Mouse (Mus musculus) left cerebral cortex, postnatal 10 days (tissue): ENCODE data around the gene Epas1. TPM values are rescaled to one million over a fixed set of nuclear protein-coding genes. Genes with fewer than 3 reads are reported as not detected.
A peak's percentile ranks its signal among the peaks of the same experiment; 100 is the strongest.

Source experiments
- DNase-seq, 2 experiments: peaks; one replicate each; pipeline ENCODE4 v3.0.0; 2021 to 2022; ENCODE audit warnings: low spot score in 2 of 2, mixed read lengths in 1 of 2; ENCODE audit errors: extremely low spot score in 1 of 2
- intact Hi-C: fragments of 180-260 bp; cut with DNase I; formaldehyde crosslinking; loops from one replicate; pipeline ENCODE4 v1.15.1; 2025
- total RNA-seq, 2 experiments: library from RNA; stranded (reverse); gene quantifications; 2 replicates each; pipeline ENCODE4 v1.2.3; 2021

The Epas1 gene
- total RNA-seq, 2 experiments from 2014 or later = 76.6 to 77.3 TPM

- no peak for DNase-seq
- intact Hi-C loops = no loop called here
Measured at GRCm38 (mm10) chr17:86780708-86781318, 27.3 kb downstream of the Epas1 start.

DNA sequence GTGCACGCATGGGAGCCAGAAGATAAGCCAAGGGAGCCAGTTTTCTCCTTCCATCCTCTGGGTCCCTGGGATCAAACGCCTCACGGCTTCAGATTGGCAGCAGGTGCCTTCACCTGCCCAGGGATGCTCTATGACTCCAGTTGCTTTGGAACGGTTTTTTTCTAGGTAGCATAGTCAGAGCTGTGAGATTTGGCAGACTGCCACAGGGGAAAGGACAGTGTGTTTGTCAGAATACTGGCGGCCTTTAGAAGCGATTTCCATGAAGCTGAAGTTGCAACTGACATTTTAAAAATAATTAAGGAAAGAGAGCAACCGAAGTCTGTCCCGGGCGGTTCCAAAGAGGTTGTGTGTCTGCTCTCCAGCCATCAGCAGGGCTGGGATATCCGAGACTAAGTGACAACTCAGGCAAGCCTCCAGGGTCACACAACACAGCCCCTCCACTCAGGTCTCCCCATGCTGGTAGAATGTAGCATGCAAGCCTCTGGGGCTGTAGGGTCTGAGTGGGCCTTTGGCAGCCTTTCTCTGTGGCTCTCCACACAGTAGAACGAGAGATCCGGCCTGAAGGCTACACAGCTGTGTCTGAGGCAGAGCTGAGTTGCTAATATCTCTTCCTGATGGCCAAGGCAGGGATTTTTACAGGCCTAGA, 28.4 kb downstream of the Epas1 start:
- peak in 1 of 2 experiments; percentile 66 for DNase-seq
- intact Hi-C loops = no loop called here

- DNase-seq = no peak
- intact Hi-C loops = no loop called here
Measured at GRCm38 (mm10) chr17:86784405-86784977, 31.0 kb downstream of the Epas1 start.

- DNase-seq = peak in 1 of 2 experiments; percentile 55
- intact Hi-C loops = loop anchor here (5.0 kb wide), 1 partner anchor 33 kb away; the partner anchor contains the start of gene Epas1
Measured at GRCm38 (mm10) chr17:86785612-86786011, 32.1 kb downstream of the Epas1 start.

DNA sequence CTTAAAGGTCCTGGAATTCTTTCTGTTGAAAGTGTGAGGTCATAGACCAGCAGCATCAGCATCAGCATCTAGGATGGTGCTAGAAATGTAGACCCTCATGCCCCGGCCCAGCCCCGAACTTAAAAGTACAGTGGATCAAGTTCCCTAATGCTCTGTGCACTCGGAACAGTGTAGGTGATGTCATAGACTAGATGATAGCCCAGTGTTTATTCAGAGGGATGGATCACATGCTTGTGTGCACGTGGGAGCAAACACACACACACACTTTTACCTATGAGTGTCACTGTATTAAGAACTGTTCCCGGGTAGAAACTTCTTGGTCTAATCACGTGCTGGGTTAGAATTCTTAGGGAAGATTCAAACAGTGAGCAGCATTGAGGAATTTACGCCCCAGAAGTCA, 33.0 kb downstream of the Epas1 start:
- DNase-seq = no peak
- intact Hi-C loops = loop anchor here (5.0 kb wide), 1 partner anchor 34 kb away; the partner anchor contains the start of gene Epas1

- DNase-seq = no peak
- intact Hi-C loops = loop anchor here (5.0 kb wide), 1 partner anchor 36 kb away; the partner anchor contains the start of gene Epas1
Measured at GRCm38 (mm10) chr17:86787805-86788204, 34.3 kb downstream of the Epas1 start.

GRCm38 (mm10) chr17:86788316-86788715, 34.8 kb downstream of the Epas1 start:
- DNase-seq = peak in 1 of 2 experiments; percentile 79
- intact Hi-C loops = loop anchor here (5.0 kb wide), 1 partner anchor 36 kb away; the partner anchor contains the start of gene Epas1

GRCm38 (mm10) chr17:86791925-86792324, 38.4 kb downstream of the Epas1 start:
- intact Hi-C loops = no loop called here
- no peak for DNase-seq

DNA sequence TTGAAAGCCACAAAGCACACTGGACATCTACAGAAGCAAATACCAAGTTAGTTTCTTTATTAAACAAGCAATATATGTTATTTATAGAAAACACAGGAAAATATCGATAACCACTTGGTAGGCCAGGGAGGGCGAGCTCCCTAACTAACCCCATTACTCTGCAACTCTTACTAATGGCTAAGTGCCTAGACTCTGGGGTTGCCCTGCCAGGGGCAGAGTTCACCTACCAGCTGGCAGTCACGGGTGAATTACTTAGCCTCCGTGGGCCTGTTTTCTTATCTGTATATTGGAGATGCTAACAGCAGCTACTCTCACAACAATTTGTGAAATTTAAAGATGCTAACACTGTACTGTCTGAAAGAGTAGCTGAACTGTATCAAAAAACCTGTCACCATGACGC, 42.3 kb downstream of the Epas1 start:
- DNase-seq = no peak

GRCm38 (mm10) chr17:86797031-86797430, 43.5 kb downstream of the Epas1 start:
- no peak for DNase-seq
- intact Hi-C loops = loop anchor here (5.0 kb wide), 1 partner anchor 40 kb away; no protein-coding TSS in a partner anchor

More for the DNA sequence above, 42.3 kb downstream of the Epas1 start:
- intact Hi-C loops = loop anchor here (5.0 kb wide), 1 partner anchor 38 kb away; no protein-coding TSS in a partner anchor

- no peak for DNase-seq
Measured at GRCm38 (mm10) chr17:86798460-86798859, 45.0 kb downstream of the Epas1 start.

GRCm38 (mm10) chr17:86798951-86799350, 45.5 kb downstream of the Epas1 start:
- intact Hi-C loops = loop anchor here (5.0 kb wide), 1 partner anchor 42 kb away; no protein-coding TSS in a partner anchor
- DNase-seq = no peak

More at GRCm38 (mm10) chr17:86798460-86798859, 45.0 kb downstream of the Epas1 start:
- intact Hi-C loops = loop anchor here (5.0 kb wide), 1 partner anchor 41 kb away; no protein-coding TSS in a partner anchor

DNA sequence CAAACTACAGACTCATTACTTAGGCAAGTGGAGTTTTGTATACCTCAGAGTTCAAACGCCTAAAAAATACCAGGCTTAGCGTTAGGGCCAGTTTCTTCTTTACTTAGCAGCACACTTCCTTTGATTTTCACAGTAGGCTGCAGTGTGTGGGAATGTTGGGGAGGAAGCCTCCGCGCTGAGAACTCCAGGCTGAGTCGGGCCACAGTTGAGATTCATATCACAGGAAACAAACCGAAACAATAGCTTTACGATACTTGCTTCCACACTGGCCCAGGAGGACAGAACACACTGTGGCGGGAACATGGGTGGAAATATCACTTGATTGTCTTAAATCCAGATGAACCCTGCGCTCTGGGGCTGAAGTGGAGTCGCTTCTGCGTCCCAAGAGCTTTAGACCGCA, 47.0 kb downstream of the Epas1 start:
- intact Hi-C loops = no loop called here
- peak in 1 of 2 experiments; percentile 72 for DNase-seq

GRCm38 (mm10) chr17:86801213-86801815, 47.8 kb downstream of the Epas1 start:
- intact Hi-C loops = no loop called here
- peak in 1 of 2 experiments; percentile 65 for DNase-seq

- DNase-seq = peak in 1 of 2 experiments; percentile 81
- intact Hi-C loops = no loop called here
Measured at GRCm38 (mm10) chr17:86801876-86802275, 48.4 kb downstream of the Epas1 start.

GRCm38 (mm10) chr17:86802351-86802985, 49.0 kb downstream of the Epas1 start:
- intact Hi-C loops = no loop called here
- DNase-seq = peak in 1 of 2 experiments; percentile 72

GRCm38 (mm10) chr17:86803147-86803546, 49.6 kb downstream of the Epas1 start:
- intact Hi-C loops = no loop called here
- no peak for DNase-seq

GRCm38 (mm10) chr17:86803653-86804052, 50.2 kb downstream of the Epas1 start:
- no peak for DNase-seq
- intact Hi-C loops = no loop called here
